Comparison of ENCODE assay signal across 13 mouse cellular contexts in genomic region chr1:87891634-87892033, GRCm38 (mm10). TPM values are rescaled to one million over a fixed set of nuclear protein-coding genes. Genes with fewer than 3 reads are reported as not detected.
DNase-seq lines count a peak whose midpoint lies in the region; ATAC-seq and TF ChIP-seq lines count a peak whose summit lies in the region.
"Had no signal": no experiment of that assay in that cellular context is flagged by ENCODE, and none has a peak within 500 bp of the region (broad histone marks: within the 10 kb centered on the region; RNA-seq: fewer than 3 reads in every experiment).

No protein-coding gene starts in this region.

- no peaks in the 10 kb centered on the region for H3K9me3 ChIP-seq in intestine, embryonic 16.5 days (ENCODE audit: control insufficient read depth, low read length)
- H3K9me3 ChIP-seq: hindbrain, embryonic 12.5 days; neural tube, embryonic 12.5 days had no signal

- H3K4me2 ChIP-seq in intestine, embryonic 16.5 days (ENCODE audit: low read depth, low read length): no peak overlapping the region
- H3K4me2 ChIP-seq: hindbrain, embryonic 12.5 days; neural tube, embryonic 12.5 days had no signal

- H3K4me3 ChIP-seq in kidney, adult 2 months (ENCODE audit: insufficient read depth, low read depth, low read length): no peak overlapping the region
- H3K4me3 ChIP-seq in intestine, embryonic 16.5 days (ENCODE audit: low read length): no peak overlapping the region
- H3K4me3 ChIP-seq: erythroblast, embryonic 14.5 days; hindbrain, embryonic 12.5 days; neural tube, embryonic 12.5 days had no signal

- DNase-seq in kidney, adult 2 months: peak; percentile 61
- no peak for DNase-seq in kidney, postnatal 4 days
- DNase-seq in cerebellum, adult 18-20 months: peak; percentile 64 to 67
- peak; percentile 59 for DNase-seq in lung, postnatal 14 days
- DNase-seq in layer of hippocampus, adult 9-10 months (ENCODE audit: low spot score): no peak
- no peak for DNase-seq in adrenal gland, adult (ENCODE audit: inconsistent age in 2 of 2, low spot score in 1 of 2)
- no peak for DNase-seq in spleen, postnatal 10 days (ENCODE audit: low spot score in 2 of 2)
- DNase-seq: layer of hippocampus, postnatal 36 days; right cerebral cortex, postnatal 25 days had no signal

- no peak overlapping the region for H3K27ac ChIP-seq in kidney, adult 2 months (ENCODE audit: insufficient read depth, low read depth, low read length)
- H3K27ac ChIP-seq in intestine, embryonic 16.5 days (ENCODE audit: low read length): peak overlapping the region; percentile 89
- H3K27ac ChIP-seq: hindbrain, embryonic 12.5 days; neural tube, embryonic 12.5 days had no signal

- peak; percentile 43; the same call in 1 of the 2 replicates for ATAC-seq in intestine, embryonic 16.5 days

- peaks cover 14% of the 10 kb centered on the region; the same call in 1 of the 2 replicates for H3K4me1 ChIP-seq in kidney, adult 2 months (ENCODE audit: control insufficient read depth, insufficient read depth, low read length)
- peaks cover 11% of the 10 kb centered on the region for H3K4me1 ChIP-seq in intestine, embryonic 16.5 days (ENCODE audit: control insufficient read depth, insufficient read depth, low read length)
- H3K4me1 ChIP-seq: hindbrain, embryonic 12.5 days; neural tube, embryonic 12.5 days had no signal

- no peaks in the 10 kb centered on the region; the same call in 1 of the 2 replicates for H3K27me3 ChIP-seq in kidney, adult 2 months (replicated peaks; ENCODE audit: control insufficient read depth, insufficient read depth, low read length)
- no peaks in the 10 kb centered on the region for H3K27me3 ChIP-seq in intestine, embryonic 16.5 days (replicated peaks; ENCODE audit: control insufficient read depth, insufficient read depth, low read length)
- H3K27me3 ChIP-seq: hindbrain, embryonic 12.5 days; neural tube, embryonic 12.5 days had no signal

- no peak overlapping the region for H3K9ac ChIP-seq in intestine, embryonic 16.5 days (ENCODE audit: low read depth, low read length)
- H3K9ac ChIP-seq: hindbrain, embryonic 12.5 days; neural tube, embryonic 12.5 days had no signal

- TF ChIP-seq CTCF in kidney, adult 2 months (conservative IDR thresholded peaks at IDR 0.05; ENCODE audit: insufficient read depth, insufficient read length, low read depth, low read length): no peak

- no peak for TF ChIP-seq POLR2A in kidney, adult 2 months (IDR thresholded peaks at IDR 0.05; ENCODE audit: low read depth, low read length)

- H3K36me3 ChIP-seq in kidney, adult 2 months (ENCODE audit: control insufficient read depth, insufficient read depth, low read length): no peaks in the 10 kb centered on the region
- no peaks in the 10 kb centered on the region for H3K36me3 ChIP-seq in intestine, embryonic 16.5 days (ENCODE audit: control insufficient read depth, insufficient read depth, low read length)
- H3K36me3 ChIP-seq: hindbrain, embryonic 12.5 days; neural tube, embryonic 12.5 days had no signal

- 61% methylated on average over 4 of the region's 4 CpGs for WGBS in kidney, adult 2 months
- WGBS in intestine, embryonic 16.5 days: 66% methylated on average over 4 of the region's 4 CpGs

RNA-seq across cellular contexts. Expression of gene Dgkd, which starts 38.5 kb away (rescaled TPM):
- 31.4 and 32.1 TPM in 2 replicates for polyA plus RNA-seq in kidney, adult 2 months (2012; rRNA removed)
- polyA plus RNA-seq in intestine, embryonic 16.5 days (2015; fragmentation: Nextera tagmentation; extraction: Ambion mirVana): 24.0 and 26.9 TPM in 2 replicates

Comparison
In these comparisons a context has a peak if more than half of its experiments do, and no peak if none do; other contexts are left out.
1. DNase-seq: peak in kidney, adult 2 months (single experiment), cerebellum, adult 18-20 months (2 of 2) and lung, postnatal 14 days (single experiment); none in kidney, postnatal 4 days (0 of 2), layer of hippocampus, adult 9-10 months (single experiment), adrenal gland, adult (0 of 2) and spleen, postnatal 10 days (0 of 2).